Mouse (Mus musculus) urinary bladder, adult 18-20 months (tissue): ENCODE measurements around the gene Tmem248.

Experiments used
- DNase-seq, 2 experiments: peaks; one replicate each; pipeline ENCODE4 v3.0.0; 2022; ENCODE audit warnings: low spot score in 2 of 2, mixed read lengths in 2 of 2

Gene Tmem248

GRCm38 (mm10) chr5:130216781-130217180, at the start of gene Tmem248:
Gene Tmem248 (plus strand): TSS chr5:130217081.
- no peak for DNase-seq

GRCm38 (mm10) chr5:130169109-130169508, 47.8 kb upstream of the Tmem248 start:
- DNase-seq: no peak

- DNase-seq: no peak
Observed at GRCm38 (mm10) chr5:130170666-130171422, 46.0 kb upstream of the Tmem248 start.

DNA sequence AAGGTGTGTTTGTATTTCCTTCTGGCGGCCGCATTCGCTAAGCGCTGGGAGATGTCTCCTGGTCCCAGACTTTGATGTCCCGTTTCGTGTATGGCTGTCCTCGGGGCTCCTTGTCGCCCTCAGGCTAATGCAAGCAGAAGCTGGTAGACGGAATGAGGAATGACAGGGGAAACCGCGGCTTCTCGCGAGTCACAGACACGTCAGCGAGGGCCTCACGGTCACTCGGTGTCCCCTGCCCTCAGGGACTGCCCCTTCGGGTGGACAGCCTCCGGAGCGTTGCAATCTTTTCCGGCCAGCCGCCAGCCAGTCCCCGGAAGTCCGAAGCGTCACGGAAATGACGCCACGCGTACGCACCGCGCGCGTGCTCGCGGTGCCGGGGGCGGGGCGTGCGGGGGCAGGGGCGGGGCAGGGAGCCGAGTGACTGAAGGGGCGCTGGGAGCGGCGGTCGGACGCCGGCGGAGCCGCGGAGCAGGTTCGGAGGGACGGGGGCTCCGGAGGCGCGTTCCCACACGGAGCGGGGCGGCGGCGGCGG, 45.4 kb upstream of the Tmem248 start, which contains the start of gene Rabgef1:
Gene Rabgef1 (plus strand): TSS at position 376 of the 532 bp plus-strand sequence.
- DNase-seq: peak; percentile 90 to 93

DNA sequence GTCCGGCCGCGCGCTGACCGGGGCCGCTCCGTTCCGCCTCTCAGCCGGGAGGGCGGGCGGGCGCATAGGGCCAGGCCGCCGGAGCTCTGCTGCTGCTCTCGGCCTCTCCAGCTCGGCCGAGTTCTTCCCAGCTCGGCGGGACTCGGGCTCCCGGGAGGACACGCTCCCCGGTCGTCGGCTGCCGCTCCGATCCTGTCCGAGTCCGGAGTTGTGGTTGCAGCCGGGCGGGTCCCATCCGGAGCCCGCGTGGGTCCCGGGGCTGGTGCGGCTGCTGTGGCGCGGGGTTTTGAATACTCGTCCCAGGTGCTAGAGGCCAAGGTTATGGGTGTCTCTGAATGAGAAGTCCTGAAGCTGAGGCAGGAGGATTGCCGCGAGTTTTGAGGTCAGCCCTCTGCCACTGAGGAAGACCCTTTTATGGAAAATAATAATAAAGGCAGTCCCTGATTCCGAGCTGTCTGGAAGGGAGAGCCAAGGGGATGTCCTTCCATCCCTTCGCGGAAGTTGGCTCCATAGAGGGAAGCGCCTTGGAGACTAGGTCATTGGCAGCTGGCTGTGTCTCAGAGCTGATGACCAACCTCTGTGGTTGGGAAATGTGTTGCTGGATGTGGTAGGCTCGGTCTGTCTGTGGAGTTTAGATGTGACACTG, 44.8 kb upstream of the Tmem248 start:
- DNase-seq: peak; percentile 35 to 71

- DNase-seq: no peak
Observed at GRCm38 (mm10) chr5:130173012-130173411, 43.9 kb upstream of the Tmem248 start.

DNA sequence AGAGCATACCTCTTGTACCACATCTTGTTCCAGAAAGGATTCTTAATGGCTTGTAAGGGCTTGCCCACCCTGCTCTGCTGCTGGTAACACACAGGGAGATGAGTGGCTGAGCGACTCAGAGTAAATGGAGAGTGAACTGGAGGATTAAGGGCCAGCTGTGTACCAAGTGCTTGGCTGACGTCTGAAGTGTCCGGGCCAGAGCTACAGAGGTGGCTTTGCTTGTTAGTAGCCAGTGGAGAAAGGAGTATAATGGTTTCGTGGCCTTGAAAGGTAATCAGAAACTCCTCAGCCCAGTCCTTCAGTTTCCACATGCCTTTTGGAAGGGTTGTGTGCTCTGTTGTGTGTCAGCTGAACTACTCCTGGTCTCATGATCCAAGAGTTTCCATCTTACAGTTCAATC, 39.0 kb upstream of the Tmem248 start:
- no peak for DNase-seq

DNA sequence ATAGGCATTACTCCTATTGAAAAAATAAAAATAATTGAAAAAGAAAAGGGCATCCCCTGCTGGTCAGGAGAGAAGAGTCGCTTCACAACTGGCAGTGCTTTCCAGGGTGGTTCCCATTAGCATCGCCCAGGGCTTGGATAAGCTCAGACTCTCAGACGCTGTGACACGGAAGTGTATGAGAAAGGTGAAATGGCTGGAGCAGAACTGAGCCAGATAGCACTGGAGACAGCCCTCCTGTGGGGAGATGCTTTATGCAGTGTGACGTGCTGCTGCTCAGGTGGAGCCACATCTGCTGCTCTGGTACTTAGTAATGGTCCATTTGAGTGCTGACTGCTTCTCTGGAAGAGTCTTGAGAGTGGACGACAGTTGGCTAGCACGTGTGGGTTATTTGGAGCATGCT, 36.5 kb upstream of the Tmem248 start:
- DNase-seq: no peak

- DNase-seq: no peak
Observed at GRCm38 (mm10) chr5:130181740-130182540, 34.9 kb upstream of the Tmem248 start.

DNA sequence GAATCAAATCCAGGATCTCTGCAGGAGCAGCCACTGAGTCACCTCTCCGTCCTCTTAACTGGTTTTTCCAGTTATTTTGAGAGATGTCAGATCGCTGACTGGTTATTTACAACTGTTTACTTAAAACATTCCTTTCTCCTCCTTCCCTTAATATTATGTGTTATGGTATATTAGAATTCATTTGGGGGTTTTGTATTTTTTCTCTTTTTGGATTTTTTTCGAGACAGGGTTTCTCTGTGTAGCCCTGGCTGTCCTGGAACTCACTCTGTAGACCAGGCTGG, 34.4 kb upstream of the Tmem248 start:
- no peak for DNase-seq

DNA sequence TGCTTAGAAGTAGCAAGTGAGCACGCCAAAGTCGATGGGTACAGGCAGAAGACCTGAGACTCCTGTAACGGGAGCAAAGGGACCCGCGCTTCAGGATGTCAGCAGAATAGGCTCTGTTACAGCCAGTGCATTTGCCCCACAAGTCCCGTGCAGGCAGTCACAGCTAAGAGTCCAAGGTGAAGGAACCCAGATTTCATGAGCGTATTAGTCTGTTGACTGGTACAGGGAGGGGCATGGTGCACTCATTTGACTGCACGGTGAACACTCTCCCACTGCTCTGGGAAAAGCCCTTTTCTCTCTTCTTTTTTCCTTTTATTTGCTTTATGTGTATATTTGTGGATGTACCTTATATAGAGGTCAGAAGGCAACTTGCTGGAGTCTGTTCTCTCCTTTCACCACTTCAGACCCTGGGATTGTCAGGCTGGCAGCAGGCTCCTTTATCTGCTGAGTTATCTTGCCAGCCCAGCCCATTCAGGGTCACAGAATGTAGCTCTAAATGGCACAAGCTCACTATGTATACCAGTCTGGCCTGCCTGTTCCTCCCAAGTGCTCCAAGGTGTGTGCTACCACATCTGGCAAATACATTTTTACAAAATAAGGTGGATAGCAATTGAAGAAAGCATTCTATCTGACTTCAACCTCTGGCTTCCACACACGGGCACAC, 32.6 kb upstream of the Tmem248 start:
- DNase-seq: no peak

DNA sequence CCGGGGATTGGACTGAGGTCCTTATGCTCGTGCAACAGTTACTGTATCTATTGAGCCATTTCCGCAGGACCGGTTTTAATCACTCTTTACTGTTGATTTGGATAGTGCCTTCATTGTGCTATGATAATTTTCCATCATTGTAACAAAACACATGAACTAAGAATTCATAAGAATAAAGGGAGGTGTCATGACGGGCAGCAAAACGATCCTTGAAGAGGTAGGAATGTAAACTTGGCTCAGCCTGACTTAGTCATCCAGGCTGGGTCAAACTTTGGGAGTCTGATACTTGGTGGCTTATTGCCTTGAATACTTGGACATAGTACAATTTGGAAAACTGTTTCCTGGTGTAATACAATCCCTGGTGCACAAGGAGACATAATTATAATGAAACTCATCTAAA, 31.6 kb upstream of the Tmem248 start:
- DNase-seq: no peak

- peak in 1 of 2 experiments; percentile 68 for DNase-seq
Observed at GRCm38 (mm10) chr5:130187383-130187782, 29.5 kb upstream of the Tmem248 start.

- no peak for DNase-seq
Observed at GRCm38 (mm10) chr5:130190909-130191308, 26.0 kb upstream of the Tmem248 start.

DNA sequence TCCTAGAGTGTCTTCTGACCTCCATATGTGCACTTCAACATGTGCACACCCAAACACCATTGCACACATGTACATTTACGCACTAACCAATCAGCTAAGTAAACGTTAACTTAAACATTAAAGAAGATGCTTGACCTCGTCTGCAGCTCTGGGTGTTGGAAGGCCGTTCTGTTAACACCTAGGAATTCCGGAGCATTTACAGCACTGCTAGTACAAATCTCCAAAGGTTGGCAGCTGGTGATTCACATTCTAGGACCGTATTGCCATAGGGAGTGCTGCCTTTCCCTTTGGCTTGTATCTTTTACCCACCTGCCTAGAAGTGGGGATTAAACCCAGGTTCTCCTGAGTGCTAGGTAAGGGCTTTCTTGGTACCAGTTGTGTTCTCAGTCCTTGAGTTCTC, 25.0 kb upstream of the Tmem248 start:
- DNase-seq: no peak

GRCm38 (mm10) chr5:130192356-130192944, 24.4 kb upstream of the Tmem248 start:
- no peak for DNase-seq

DNA sequence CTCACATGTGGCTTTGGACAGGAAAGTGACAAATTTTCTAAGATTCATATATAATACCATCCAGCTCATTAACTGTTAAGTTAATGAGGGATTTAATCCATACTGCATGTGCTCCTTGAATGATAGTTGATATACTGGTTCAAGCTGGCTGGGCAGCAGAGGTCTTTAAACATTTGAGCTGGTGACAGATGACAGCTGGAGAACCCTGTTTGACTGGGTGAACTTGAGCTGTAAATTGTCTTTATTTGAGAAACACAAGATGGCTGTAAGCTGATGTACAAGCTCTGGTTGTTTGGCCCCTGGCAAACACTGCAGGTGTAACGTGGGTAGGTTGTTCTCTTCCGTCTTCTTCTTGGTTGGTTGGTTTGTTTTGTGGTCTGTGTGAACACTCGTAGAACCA, 23.1 kb upstream of the Tmem248 start:
- DNase-seq: no peak

DNA sequence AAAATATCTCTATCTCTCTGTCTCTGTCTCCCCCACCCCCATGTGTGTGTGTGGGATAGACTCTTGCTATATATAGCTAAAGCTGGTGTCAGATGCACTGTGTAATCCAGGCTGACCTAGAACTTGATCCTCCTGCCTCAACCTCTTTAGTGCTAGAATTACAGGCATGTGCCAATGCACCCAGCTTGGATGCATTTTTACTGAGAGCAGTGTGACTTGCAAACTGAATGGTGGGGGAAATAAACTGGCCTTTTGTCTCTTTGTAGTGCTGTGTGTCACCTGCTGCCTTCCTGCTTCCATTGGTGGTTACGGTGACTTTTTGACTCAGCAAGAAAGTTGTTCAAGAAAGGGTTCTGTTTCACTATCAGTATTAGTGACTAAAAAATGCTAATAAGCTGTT, 20.6 kb upstream of the Tmem248 start:
- DNase-seq: no peak

DNA sequence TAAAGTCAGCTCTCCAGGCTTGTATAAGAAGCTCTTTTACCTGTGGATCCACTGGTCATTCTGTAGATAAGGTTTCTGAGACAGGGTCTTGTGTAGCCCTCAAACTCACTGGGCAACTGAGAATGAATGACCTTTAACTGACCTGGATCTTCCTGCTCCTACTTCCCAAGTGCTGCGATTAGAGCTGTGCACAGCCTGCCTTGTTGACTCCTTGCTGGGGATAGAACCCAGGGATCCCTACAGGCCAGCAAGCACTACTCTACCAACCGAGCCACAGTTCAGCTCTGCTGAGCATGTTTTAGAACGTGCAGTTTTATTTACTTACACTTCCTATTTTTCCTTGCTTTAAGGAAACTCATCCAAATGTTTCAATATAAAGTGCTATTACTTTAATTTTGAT, 19.4 kb upstream of the Tmem248 start:
- no peak for DNase-seq

DNA sequence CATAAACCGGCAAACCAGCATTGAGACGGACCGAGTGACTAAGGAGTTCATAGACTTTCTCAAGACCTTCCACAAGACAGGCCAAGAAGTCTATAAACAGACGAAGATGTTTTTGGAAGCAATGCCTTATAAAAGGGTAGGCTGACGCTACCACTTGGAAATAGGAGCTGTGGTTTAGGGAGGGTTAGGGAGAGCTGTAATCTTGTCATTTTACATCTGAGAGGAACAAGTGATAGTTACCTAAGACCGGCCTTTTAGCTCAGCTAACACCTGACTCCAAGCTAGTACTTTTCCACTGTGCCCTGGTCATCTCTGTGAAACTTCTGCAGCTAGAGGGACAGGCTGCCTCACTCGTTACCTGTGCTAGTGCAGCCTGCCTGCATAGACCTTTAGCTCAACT, 18.9 kb upstream of the Tmem248 start:
- no peak for DNase-seq

- peak in 1 of 2 experiments; percentile 34 for DNase-seq
Observed at GRCm38 (mm10) chr5:130200233-130201029, 16.4 kb upstream of the Tmem248 start.
